Mouse (Mus musculus) gastrocnemius, postnatal 25 days (tissue): ENCODE data around the gene Tnrc18. TPM values are rescaled to one million over a fixed set of nuclear protein-coding genes. Genes with fewer than 3 reads are reported as not detected.
A peak's percentile ranks its signal among the peaks of the same experiment; 100 is the strongest.
"Not testable (repeated sequence)": the region's sequence is repeated elsewhere in the genome, so short reads cannot be mapped to it uniquely, and the experiment has no call there.

Source experiments
- DNase-seq: peaks from one replicate; pipeline ENCODE4 v3.0.0; 2022
- long read RNA-seq, 2 experiments: library from polyadenylated mRNA; stranded (forward); transcript quantifications; one replicate each; pipeline ENCODE4 v2.0.0; 2021
- total RNA-seq, 2 experiments: library from RNA; stranded (reverse); gene quantifications; 1 replicate in 1 of 2; 2 replicates in 1 of 2; pipeline ENCODE4 v1.2.3; 2021

The Tnrc18 gene
- 10 to 100 TPM; 25.2 to 31.6 TPM for total RNA-seq
- long read RNA-seq, experiment 1, partial matches to known transcripts: 0 of 1 reads
- long read RNA-seq, experiment 1, other reads (novel, unspliced or antisense): 1 of 1 reads
- long read RNA-seq, experiment 2, partial matches to known transcripts: 0 of 1 reads
- long read RNA-seq, experiment 2, other reads (novel, unspliced or antisense): 1 of 1 reads

- DNase-seq: peak; percentile 98
Measured at GRCm38 (mm10) chr5:142817524-142818434, at the start of gene Tnrc18. Tnrc18 (minus strand) TSS chr5:142817662.

- no peak for DNase-seq
Measured at GRCm38 (mm10) chr5:142857763-142858229, 40.3 kb upstream of the Tnrc18 start.

GRCm38 (mm10) chr5:142856408-142856807, 38.9 kb upstream of the Tnrc18 start:
- no peak for DNase-seq

- peak; percentile 30 for DNase-seq
Measured at GRCm38 (mm10) chr5:142854877-142855276, 37.4 kb upstream of the Tnrc18 start.

- DNase-seq: no peak
Measured at GRCm38 (mm10) chr5:142853585-142853984, 36.1 kb upstream of the Tnrc18 start.

- DNase-seq: no peak
Measured at GRCm38 (mm10) chr5:142851681-142852049, 34.2 kb upstream of the Tnrc18 start.

GRCm38 (mm10) chr5:142850916-142851680, 33.6 kb upstream of the Tnrc18 start:
- no peak for DNase-seq

GRCm38 (mm10) chr5:142850476-142850875, 33.0 kb upstream of the Tnrc18 start:
- DNase-seq: no peak

- no peak for DNase-seq
Measured at GRCm38 (mm10) chr5:142848911-142849310, 31.4 kb upstream of the Tnrc18 start.

GRCm38 (mm10) chr5:142848149-142848548, 30.7 kb upstream of the Tnrc18 start:
- DNase-seq: no peak

- no peak for DNase-seq
Measured at GRCm38 (mm10) chr5:142844467-142844866, 27.0 kb upstream of the Tnrc18 start.

GRCm38 (mm10) chr5:142842137-142842642, 24.7 kb upstream of the Tnrc18 start:
- no peak for DNase-seq

GRCm38 (mm10) chr5:142841372-142842136, 24.1 kb upstream of the Tnrc18 start:
- no peak for DNase-seq

GRCm38 (mm10) chr5:142837427-142837826, 20.0 kb upstream of the Tnrc18 start:
- DNase-seq: not testable (repeated sequence)

- no peak for DNase-seq
Measured at GRCm38 (mm10) chr5:142836891-142837290, 19.4 kb upstream of the Tnrc18 start.

- no peak for DNase-seq
Measured at GRCm38 (mm10) chr5:142833646-142834438, 16.4 kb upstream of the Tnrc18 start.

GRCm38 (mm10) chr5:142826131-142826530, 8.7 kb upstream of the Tnrc18 start:
- DNase-seq: no peak

GRCm38 (mm10) chr5:142825665-142826064, 8.2 kb upstream of the Tnrc18 start:
- no peak for DNase-seq

- DNase-seq: no peak
Measured at GRCm38 (mm10) chr5:142824091-142824490, 6.6 kb upstream of the Tnrc18 start.
